Mouse (Mus musculus): ENCODE measurements around the gene Trim30a. TPM values are rescaled to one million over a fixed set of nuclear protein-coding genes. Genes with fewer than 3 reads are reported as not detected.
"Not testable (repeated sequence)": the region's sequence is repeated elsewhere in the genome, so short reads cannot be mapped to it uniquely, and the experiment has no call there.

Trim30a gene
- polyA plus RNA-seq (2015; fragmentation: Nextera tagmentation; extraction: Ambion mirVana): 1.0 and 1.9 TPM in 2 replicates

GRCm38 (mm10) chr7:104465065-104465744 lies at the start of gene Trim30a:
Gene Trim30a, minus strand, starts transcription at chr7:104465193.
- Histone ChIP-seq H3K4me1 (no peaks in the 10 kb centered on the region), H3K27me3 (no peaks in the 10 kb centered on the region), H3K9me3 (no peaks in the 10 kb centered on the region), H3K4me2 (peak within 1 kb of the TSS; percentile 25; the same call in 1 of the 2 replicates), H3K27ac (no peak within 1 kb of the TSS), H3K4me3 (no peak within 1 kb of the TSS), H3K36me3 (no peaks in the 10 kb centered on the region), H3K9ac (no peak within 1 kb of the TSS)
- ATAC-seq (ENCODE audit: borderline replicate concordance, extremely low read depth, low FRiP score, low TSS enrichment): peak; percentile 57; the same call in 1 of the 2 replicates
- WGBS: 38% methylated on average over 3 of the region's 3 CpGs

DNA sequence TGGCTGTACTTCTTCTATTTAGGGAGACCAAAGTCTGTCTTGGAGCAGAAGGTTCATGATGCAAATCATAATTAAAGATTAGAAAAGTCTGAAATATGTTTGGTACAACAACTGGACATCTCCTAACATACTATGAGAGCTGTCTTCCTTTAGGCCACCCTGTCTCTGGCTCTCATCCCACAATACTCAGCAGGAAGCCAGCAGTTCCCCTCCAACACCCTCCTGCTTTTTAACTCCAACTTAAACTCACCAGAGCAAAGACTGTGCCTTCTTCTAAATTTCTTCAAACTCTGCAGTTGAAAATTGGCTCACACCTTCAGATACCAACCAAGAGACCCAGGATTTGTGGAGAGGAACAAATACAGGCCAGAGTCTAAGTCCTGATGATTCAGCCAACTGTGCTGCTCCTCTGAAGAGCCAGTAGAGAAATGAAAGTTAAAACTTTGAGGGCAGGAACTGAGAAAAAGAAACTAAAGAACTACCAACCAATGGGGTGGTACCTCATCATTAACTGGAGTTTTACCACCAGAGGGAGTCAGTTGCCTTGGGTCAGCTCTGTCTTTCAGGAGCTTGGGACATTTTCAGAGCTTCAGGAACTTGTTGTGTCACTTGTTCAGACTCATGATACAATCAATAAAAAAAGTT lies 42.5 kb upstream of the Trim30a start, which contains the start of gene Trim30d:
Gene Trim30d, minus strand, starts transcription at position 429 of the 645 bp plus-strand sequence.
- not testable (repeated sequence) for H3K27me3 ChIP-seq; H3K27ac ChIP-seq; H3K4me1 ChIP-seq; H3K9ac ChIP-seq; ATAC-seq (ENCODE audit: borderline replicate concordance, extremely low read depth, low FRiP score, low TSS enrichment); H3K36me3 ChIP-seq; H3K4me2 ChIP-seq; H3K9me3 ChIP-seq; H3K4me3 ChIP-seq

DNA sequence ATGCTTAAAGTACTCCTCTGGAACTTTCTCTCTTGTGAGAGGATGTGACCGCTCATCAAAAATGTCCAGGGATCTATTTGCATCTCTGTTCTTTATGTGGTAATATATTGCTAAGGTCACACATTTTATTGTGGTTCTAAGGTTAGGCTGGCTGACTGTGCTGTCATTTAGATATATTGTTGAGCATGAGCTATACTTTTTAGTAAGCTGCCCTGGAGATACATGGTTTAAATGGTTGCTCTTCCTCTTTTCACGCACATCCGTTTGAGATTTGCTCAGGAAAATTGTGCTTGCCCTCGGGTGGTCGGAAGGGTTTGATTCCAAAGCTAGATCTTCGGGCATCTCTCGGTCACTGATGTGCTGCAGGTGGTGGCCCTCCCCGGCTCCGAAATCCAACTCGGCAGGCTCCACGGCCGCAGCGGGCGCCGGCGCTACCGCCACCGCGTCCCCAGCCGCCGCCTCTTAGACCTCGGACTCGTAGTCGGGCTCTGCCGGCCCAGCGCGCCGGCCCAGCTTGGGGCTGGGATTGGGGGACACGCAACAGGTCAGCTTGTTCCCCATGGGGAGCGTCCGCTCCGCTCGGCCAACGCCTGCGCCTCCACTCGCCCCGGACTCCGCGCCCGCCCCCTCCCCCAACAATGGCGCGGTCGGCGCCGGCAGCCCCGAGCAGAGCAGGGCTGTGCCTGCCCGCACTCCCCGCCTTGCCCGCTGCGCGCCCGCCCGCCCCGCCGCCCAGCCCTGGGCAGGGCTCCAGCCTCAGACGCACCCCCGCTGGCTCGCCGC lies 36.8 kb upstream of the Trim30a start:
- H3K9ac ChIP-seq: peak overlapping the region; percentile 36; the same call in 1 of the 2 replicates
- H3K4me1 ChIP-seq: no peaks in the 10 kb centered on the region
- 2% methylated on average over 46 of the region's 59 CpGs for WGBS
- no peaks in the 10 kb centered on the region for H3K36me3 ChIP-seq
- peak; percentile 90 for ATAC-seq (ENCODE audit: borderline replicate concordance, extremely low read depth, low FRiP score, low TSS enrichment)
- H3K27ac ChIP-seq: no peak overlapping the region
- H3K4me3 ChIP-seq: peak overlapping the region; percentile 49
- H3K4me2 ChIP-seq: peak overlapping the region; percentile 78
- H3K27me3 ChIP-seq: no peaks in the 10 kb centered on the region
- H3K9me3 ChIP-seq: no peaks in the 10 kb centered on the region

DNA sequence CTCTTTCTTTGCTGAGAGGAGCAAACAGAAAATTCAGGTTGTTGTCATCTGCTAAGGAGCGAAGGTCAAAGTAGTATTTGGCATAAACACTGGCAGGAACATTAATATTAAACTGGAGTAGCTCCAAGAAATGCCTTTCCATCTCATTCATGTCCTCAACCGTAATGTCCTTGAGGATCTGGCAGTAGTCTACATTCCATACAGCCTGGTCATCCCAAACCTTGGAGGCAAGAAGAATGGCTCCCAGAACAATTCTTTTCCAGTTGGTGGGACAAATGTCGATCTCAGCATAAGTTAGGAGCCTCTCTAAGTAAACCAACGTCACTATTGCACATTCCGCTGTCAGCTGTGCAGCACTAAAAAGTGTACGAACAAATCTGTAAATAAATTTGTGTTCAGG lies 36.2 kb upstream of the Trim30a start:
- 41% methylated on average over 6 of the region's 6 CpGs for WGBS
- not testable (repeated sequence) for ATAC-seq (ENCODE audit: borderline replicate concordance, extremely low read depth, low FRiP score, low TSS enrichment); H3K9me3 ChIP-seq; H3K36me3 ChIP-seq; H3K4me2 ChIP-seq; H3K4me1 ChIP-seq; H3K4me3 ChIP-seq; H3K27me3 ChIP-seq; H3K9ac ChIP-seq; H3K27ac ChIP-seq

GRCm38 (mm10) chr7:104499464-104499863 lies 34.5 kb upstream of the Trim30a start:
- 54% methylated on average over 7 of the region's 8 CpGs for WGBS
- H3K4me1 ChIP-seq; H3K9ac ChIP-seq; H3K27me3 ChIP-seq; H3K4me3 ChIP-seq; H3K36me3 ChIP-seq; ATAC-seq (ENCODE audit: borderline replicate concordance, extremely low read depth, low FRiP score, low TSS enrichment); H3K9me3 ChIP-seq; H3K27ac ChIP-seq; H3K4me2 ChIP-seq: not testable (repeated sequence)

- H3K27me3 ChIP-seq: no peaks in the 10 kb centered on the region
- H3K4me1 ChIP-seq: no peaks in the 10 kb centered on the region
- 38% methylated on average over 2 of the region's 2 CpGs for WGBS
- H3K27ac ChIP-seq: no peak overlapping the region
- H3K4me3 ChIP-seq: no peak overlapping the region
- no peaks in the 10 kb centered on the region for H3K36me3 ChIP-seq
- no peaks in the 10 kb centered on the region for H3K9me3 ChIP-seq
- 0 out of 2 replicates have a peak, but pooled peaks have one; percentile 46 for ATAC-seq (ENCODE audit: borderline replicate concordance, extremely low read depth, low FRiP score, low TSS enrichment)
- H3K4me2 ChIP-seq: no peak overlapping the region; the same call in 1 of the 2 replicates
- no peak overlapping the region for H3K9ac ChIP-seq
Measured at GRCm38 (mm10) chr7:104445961-104446645, 18.9 kb downstream of the Trim30a start.

GRCm38 (mm10) chr7:104404460-104404950 lies 60.5 kb downstream of the Trim30a start:
- 89% methylated on average over 3 of the region's 3 CpGs for WGBS
- Histone ChIP-seq H3K36me3 (no peaks in the 10 kb centered on the region), H3K9me3 (no peaks in the 10 kb centered on the region), H3K27ac (no peak overlapping the region), H3K27me3 (no peaks in the 10 kb centered on the region), H3K9ac (no peak overlapping the region), H3K4me1 (no peaks in the 10 kb centered on the region), H3K4me2 (no peak overlapping the region), H3K4me3 (no peak overlapping the region)
- ATAC-seq (ENCODE audit: borderline replicate concordance, extremely low read depth, low FRiP score, low TSS enrichment): no peak

DNA sequence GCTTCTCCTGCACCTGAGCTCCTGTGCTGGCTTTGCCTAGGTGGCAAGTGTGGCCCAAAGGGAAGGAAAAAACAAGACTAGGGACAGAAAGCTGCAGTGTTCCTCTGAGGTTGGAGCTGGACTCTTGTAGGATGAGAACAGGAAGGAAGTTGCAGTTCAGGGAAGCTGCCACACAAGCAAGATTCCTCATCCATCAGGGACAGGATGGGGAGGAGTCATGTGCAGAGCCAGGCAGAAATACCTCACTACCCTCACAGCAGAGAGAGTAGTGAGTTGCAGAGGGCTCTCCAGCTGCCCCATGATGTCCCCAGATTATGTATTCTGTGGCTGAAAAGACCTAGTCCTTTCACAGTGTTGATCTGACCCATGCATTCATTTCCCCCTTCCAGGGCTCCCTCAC lies 63.9 kb downstream of the Trim30a start:
- no peak overlapping the region for H3K4me3 ChIP-seq
- no peak overlapping the region for H3K27ac ChIP-seq
- H3K27me3 ChIP-seq: no peaks in the 10 kb centered on the region
- no peak for ATAC-seq (ENCODE audit: borderline replicate concordance, extremely low read depth, low FRiP score, low TSS enrichment)
- H3K36me3 ChIP-seq: no peaks in the 10 kb centered on the region
- no peak overlapping the region for H3K9ac ChIP-seq
- no peaks in the 10 kb centered on the region for H3K9me3 ChIP-seq
- no peaks in the 10 kb centered on the region for H3K4me1 ChIP-seq
- H3K4me2 ChIP-seq: no peak overlapping the region

DNA sequence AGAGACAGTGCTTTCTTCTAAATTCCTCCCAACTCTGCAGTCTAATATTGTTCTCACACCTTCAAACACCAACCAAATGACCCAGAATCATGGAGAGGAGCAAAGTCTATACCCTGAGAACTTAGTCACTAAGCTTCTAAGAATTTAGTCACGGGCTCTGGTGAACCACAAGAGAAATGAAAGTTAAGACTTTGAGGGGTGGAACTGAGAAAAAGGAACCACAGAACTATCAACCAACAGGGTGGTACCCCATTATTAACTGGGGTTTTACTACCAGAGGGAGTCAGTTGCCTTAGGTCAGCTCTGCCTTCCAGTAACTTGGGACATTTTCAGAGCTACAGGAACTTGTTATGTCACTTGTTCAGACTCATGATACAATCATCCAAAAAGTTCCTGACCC lies 64.3 kb downstream of the Trim30a start, which contains the start of gene Trim30c:
Gene Trim30c, minus strand, starts transcription at position 140 of the 400 bp plus-strand sequence.
- no peaks in the 10 kb centered on the region for H3K4me1 ChIP-seq
- no peaks in the 10 kb centered on the region for H3K9me3 ChIP-seq
- H3K36me3 ChIP-seq: no peaks in the 10 kb centered on the region
- no peak within 1 kb of the TSS for H3K4me3 ChIP-seq
- H3K9ac ChIP-seq: no peak within 1 kb of the TSS
- H3K27me3 ChIP-seq: no peaks in the 10 kb centered on the region
- no peak within 1 kb of the TSS for H3K4me2 ChIP-seq
- no peak for ATAC-seq (ENCODE audit: borderline replicate concordance, extremely low read depth, low FRiP score, low TSS enrichment)
- 80% methylated on average over 1 of the region's 1 CpGs for WGBS
- no peak within 1 kb of the TSS for H3K27ac ChIP-seq

- 81% methylated on average over 1 of the region's 1 CpGs for WGBS
- H3K4me2 ChIP-seq: no peak overlapping the region
- H3K4me3 ChIP-seq: no peak overlapping the region
- H3K4me1 ChIP-seq: no peaks in the 10 kb centered on the region
- H3K9me3 ChIP-seq: no peaks in the 10 kb centered on the region
- no peak for ATAC-seq (ENCODE audit: borderline replicate concordance, extremely low read depth, low FRiP score, low TSS enrichment)
- no peaks in the 10 kb centered on the region for H3K36me3 ChIP-seq
- H3K27me3 ChIP-seq: no peaks in the 10 kb centered on the region
- H3K27ac ChIP-seq: no peak overlapping the region
- H3K9ac ChIP-seq: no peak overlapping the region
Measured at GRCm38 (mm10) chr7:104398492-104398891, 66.5 kb downstream of the Trim30a start.

DNA sequence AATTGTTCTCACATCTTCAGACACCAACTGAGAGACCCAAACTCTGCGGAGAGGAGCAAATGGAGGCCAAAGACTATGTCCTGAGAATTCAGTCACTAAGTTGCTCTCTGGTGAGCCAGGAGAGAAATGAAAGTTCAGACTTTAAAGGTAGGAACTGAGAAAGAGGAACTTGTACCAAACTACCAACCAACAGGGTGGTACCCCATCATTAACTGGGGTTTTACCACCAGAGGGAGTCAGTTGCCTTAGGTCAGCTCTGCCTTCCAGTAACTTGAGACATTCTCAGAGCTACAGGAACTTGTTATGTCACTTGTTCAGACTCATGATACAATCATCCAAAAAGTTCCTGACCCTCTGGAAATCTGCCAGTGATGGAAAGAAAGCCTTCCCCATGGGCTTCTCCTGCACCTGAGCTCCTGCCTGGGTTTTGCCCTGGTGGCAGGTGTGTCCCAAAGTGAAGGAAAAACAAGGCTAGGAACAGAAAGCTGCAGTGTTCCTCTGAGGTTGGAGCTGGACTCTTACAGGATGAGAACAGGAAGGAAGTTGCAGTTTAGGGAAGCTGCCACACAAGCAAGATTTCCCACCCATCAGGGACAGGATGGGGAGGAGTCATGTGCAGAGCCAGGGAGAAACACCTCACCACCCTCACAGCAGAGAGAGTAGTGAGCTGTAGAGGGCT lies 95.1 kb downstream of the Trim30a start, which contains the start of gene Trim30b:
Gene Trim30b, minus strand, starts transcription at position 149 of the 679 bp plus-strand sequence.
- Histone ChIP-seq H3K9ac (no peak within 1 kb of the TSS), H3K4me3 (no peak within 1 kb of the TSS), H3K27me3 (no peaks in the 10 kb centered on the region), H3K27ac (no peak within 1 kb of the TSS), H3K36me3 (no peaks in the 10 kb centered on the region), H3K4me2 (no peak within 1 kb of the TSS), H3K4me1 (no peaks in the 10 kb centered on the region), H3K9me3 (no peaks in the 10 kb centered on the region)
- WGBS: 66% methylated on average over 1 of the region's 1 CpGs
- no peak for ATAC-seq (ENCODE audit: borderline replicate concordance, extremely low read depth, low FRiP score, low TSS enrichment)

All from lung, embryonic 15.5 days (tissue).